Mouse (Mus musculus) forebrain, embryonic 12.5 days (tissue): ENCODE measurements around the gene Zdhhc8. TPM values are rescaled to one million over a fixed set of nuclear protein-coding genes. Genes with fewer than 3 reads are reported as not detected.

Experiments used
- ATAC-seq: fragments of 200-750 bp; cut with Nextera tagmentation; 2 replicates; pipeline ENCODE4 v1.8.0; 2017; ENCODE audit warnings: moderate TSS enrichment; ENCODE audit not compliant: low FRiP score
- H3K27ac ChIP-seq: fragments of 300-500 bp; sonication (generic); 2 replicates; pipeline ENCODE4 v1.5.1; 2016; ENCODE audit warnings: mild to moderate bottlenecking
- H3K27me3 ChIP-seq: fragments of 300-500 bp; sonication (generic); 2 replicates; pipeline ENCODE4 v1.6.1; 2016; ENCODE audit warnings: mild to moderate bottlenecking
- H3K36me3 ChIP-seq: fragments of 300-500 bp; sonication (generic); replicated peaks from 2 replicates; pipeline ENCODE4 v1.6.1; 2016; ENCODE audit warnings: mild to moderate bottlenecking
- H3K4me1 ChIP-seq: fragments of 300-500 bp; sonication (generic); 2 replicates; pipeline ENCODE4 v1.6.1; 2016
- H3K4me2 ChIP-seq: fragments of 300-500 bp; sonication (generic); 2 replicates; pipeline ENCODE4 v1.6.1; 2016; ENCODE audit warnings: mild to moderate bottlenecking, moderate library complexity
- H3K4me3 ChIP-seq: fragments of 300-500 bp; sonication (generic); replicated peaks from 2 replicates; pipeline ENCODE4 v1.5.1; 2016; ENCODE audit warnings: mild to moderate bottlenecking
- H3K9ac ChIP-seq: fragments of 300-500 bp; sonication (generic); 2 replicates; pipeline ENCODE4 v1.6.1; 2016; ENCODE audit warnings: mild to moderate bottlenecking
- H3K9me3 ChIP-seq: fragments of 300-500 bp; sonication (generic); 2 replicates; pipeline ENCODE4 v1.6.1; 2016
- WGBS: fragments of 180-500 bp; shearing (Covaris S2); methylation state at CpG from one replicate; pipeline ENCODE4 v1.1.7; 2016; 5-methylcytosine and 5-hydroxymethylcytosine counted together
- polyA plus RNA-seq: library from polyadenylated mRNA; unstranded; fragments of >200 nt; fragmentation: Nextera tagmentation; extraction: Ambion mirVana; gene quantifications from 2 replicates; pipeline ENCODE4 v1.2.1, GENCODE M21; 2016

Zdhhc8 gene
- polyA plus RNA-seq, 1 experiment from 2014 or later = 15.7 TPM

- Histone ChIP-seq H3K27ac (peak overlapping the region; percentile 94), H3K36me3 (peaks cover 70% of the 10 kb centered on the region), H3K4me3 (peak overlapping the region; percentile 95), H3K4me2 (peak overlapping the region; percentile 83), H3K9ac (peak overlapping the region; percentile 97), H3K9me3 (no peaks in the 10 kb centered on the region), H3K27me3 (no peaks in the 10 kb centered on the region), H3K4me1 (peaks cover 47% of the 10 kb centered on the region)
- under 1% methylated on average over 33 of the region's 33 CpGs for WGBS
- peak; percentile 5; the same call in 1 of the 2 replicates for ATAC-seq
Observed at GRCm38 (mm10) chr16:18247521-18248399, 12.8 kb upstream of the Zdhhc8 start.

GRCm38 (mm10) chr16:18241581-18241980 lies 6.6 kb upstream of the Zdhhc8 start:
- Histone ChIP-seq H3K9me3 (no peaks in the 10 kb centered on the region), H3K36me3 (peaks cover 90% of the 10 kb centered on the region), H3K4me2 (no peak overlapping the region), H3K9ac (no peak overlapping the region), H3K4me3 (no peak overlapping the region), H3K27ac (no peak overlapping the region), H3K27me3 (no peaks in the 10 kb centered on the region), H3K4me1 (peaks cover 11% of the 10 kb centered on the region)
- no peak for ATAC-seq
- WGBS = 96% methylated on average over 10 of the region's 10 CpGs

DNA sequence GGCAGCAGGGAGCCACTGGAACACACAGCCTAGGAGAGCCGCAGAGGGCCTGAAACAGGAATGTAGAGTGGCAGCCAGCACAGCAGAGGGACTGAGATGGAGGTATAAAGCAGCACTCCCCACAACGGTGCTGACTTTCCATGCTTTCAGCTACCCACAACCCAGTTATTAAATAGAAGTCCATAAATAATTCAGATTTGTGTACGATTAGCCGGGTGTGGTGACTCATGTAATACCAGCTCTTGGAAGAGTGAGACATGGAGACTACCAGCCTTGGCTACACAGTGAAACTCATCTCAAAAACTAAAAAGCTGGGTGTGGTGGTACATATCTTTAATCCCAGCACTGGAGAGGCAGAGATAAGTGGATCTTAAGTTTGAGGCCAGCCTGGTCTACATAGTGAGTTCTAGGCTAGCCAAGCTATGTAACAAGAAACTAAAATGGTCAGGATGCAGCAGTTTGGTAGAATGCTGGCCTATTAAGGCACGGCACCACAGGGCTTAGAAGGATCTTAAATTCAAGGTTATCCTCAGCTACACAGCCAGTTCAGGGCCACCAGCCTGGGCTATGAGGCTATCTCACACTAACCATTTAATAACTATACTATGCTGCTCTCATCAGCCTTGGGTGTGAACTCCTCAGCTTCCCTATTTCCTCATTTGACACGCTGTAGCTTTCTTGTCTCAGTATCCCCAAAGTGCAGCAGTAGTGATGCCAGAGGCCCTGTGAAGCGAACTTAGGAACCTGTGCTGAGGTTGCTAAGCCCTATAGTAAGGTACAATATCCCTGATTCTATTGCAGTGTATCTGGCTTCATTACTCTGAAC lies 2.0 kb upstream of the Zdhhc8 start:
- peaks cover 30% of the 10 kb centered on the region for H3K4me1 ChIP-seq
- WGBS = 73% methylated on average over 7 of the region's 7 CpGs
- H3K27me3 ChIP-seq = no peaks in the 10 kb centered on the region
- H3K4me3 ChIP-seq = no peak overlapping the region
- ATAC-seq = no peak
- H3K27ac ChIP-seq = peak overlapping the region; percentile 89; the same call in 1 of the 2 replicates
- H3K4me2 ChIP-seq = no peak overlapping the region
- no peaks in the 10 kb centered on the region for H3K9me3 ChIP-seq
- no peak overlapping the region for H3K9ac ChIP-seq
- H3K36me3 ChIP-seq = peaks cover 43% of the 10 kb centered on the region

DNA sequence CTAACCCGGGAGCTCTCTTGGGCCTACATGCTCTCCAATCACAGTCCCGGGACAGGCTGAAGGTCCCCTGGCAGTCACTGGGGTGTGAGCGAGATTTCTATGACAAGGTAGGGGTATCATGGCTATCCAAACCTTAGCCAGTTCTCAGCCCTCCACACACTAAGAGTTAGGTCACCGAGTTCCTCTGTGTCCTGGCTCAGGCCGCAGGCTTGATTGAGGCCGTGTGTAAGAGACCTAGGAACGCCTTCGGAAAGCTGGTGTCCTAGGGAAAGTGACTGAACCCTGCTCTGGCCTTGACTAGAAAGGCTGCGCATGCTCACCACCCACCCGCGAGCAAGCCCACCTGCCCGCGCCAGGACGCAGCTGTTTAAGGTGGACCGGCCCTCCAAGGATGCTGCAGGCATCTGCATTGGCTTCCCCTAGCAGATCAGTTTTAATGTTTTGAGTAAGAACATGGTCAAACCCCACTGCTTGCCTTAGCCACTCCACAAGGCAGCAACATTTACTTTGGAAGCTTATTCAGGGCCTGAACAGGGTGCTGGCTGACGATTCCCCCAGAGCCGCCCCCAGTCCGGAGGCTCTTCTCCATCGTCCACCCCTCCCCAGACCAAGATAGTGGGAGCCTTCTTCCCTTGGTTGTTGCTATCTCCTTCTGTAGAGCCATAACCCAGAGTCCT lies 591 bp upstream of the Zdhhc8 start:
- H3K27me3 ChIP-seq = no peaks in the 10 kb centered on the region
- peak overlapping the region; percentile 78 for H3K4me2 ChIP-seq
- peak overlapping the region; percentile 93 for H3K9ac ChIP-seq
- peaks cover 29% of the 10 kb centered on the region for H3K36me3 ChIP-seq
- 5% methylated on average over 19 of the region's 19 CpGs for WGBS
- H3K9me3 ChIP-seq = no peaks in the 10 kb centered on the region
- ATAC-seq = peak; percentile 84
- peak overlapping the region; percentile 89 for H3K27ac ChIP-seq
- peak overlapping the region; percentile 86 for H3K4me3 ChIP-seq
- H3K4me1 ChIP-seq = peaks cover 34% of the 10 kb centered on the region

- WGBS = 20% methylated on average over 13 of the region's 13 CpGs
- H3K9ac ChIP-seq = peak overlapping the region; percentile 93
- no peaks in the 10 kb centered on the region for H3K9me3 ChIP-seq
- 0 out of 2 replicates have a peak, but pooled peaks have one; percentile 7 for ATAC-seq
- H3K27ac ChIP-seq = peak overlapping the region; percentile 89
- H3K4me3 ChIP-seq = peak overlapping the region; percentile 86
- no peaks in the 10 kb centered on the region for H3K27me3 ChIP-seq
- H3K36me3 ChIP-seq = peaks cover 17% of the 10 kb centered on the region
- H3K4me1 ChIP-seq = peaks cover 43% of the 10 kb centered on the region
- H3K4me2 ChIP-seq = peak overlapping the region; percentile 78
Observed at GRCm38 (mm10) chr16:18233919-18234670, 841 bp downstream of the Zdhhc8 start.

DNA sequence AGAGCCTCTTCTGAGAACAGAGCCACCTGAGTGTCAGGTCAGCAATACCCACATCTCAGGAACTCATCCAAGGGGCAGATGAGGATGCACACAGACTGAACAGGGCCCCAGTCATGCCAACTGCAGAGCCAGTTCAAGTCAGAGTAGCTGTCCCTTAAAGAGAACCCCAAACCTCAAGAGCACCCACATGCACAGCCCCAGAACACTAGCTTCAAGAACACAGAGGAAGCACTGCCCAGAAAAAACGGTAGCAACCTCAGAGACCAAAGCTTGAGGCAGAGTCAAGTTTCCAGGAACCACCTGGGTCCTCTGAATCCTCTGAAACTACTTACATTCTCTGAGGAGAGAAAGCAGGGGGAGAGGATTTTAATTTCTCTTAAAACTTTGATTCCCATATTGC lies 1.5 kb downstream of the Zdhhc8 start:
- peak overlapping the region; percentile 78; the same call in 1 of the 2 replicates for H3K4me2 ChIP-seq
- no peak for ATAC-seq

DNA sequence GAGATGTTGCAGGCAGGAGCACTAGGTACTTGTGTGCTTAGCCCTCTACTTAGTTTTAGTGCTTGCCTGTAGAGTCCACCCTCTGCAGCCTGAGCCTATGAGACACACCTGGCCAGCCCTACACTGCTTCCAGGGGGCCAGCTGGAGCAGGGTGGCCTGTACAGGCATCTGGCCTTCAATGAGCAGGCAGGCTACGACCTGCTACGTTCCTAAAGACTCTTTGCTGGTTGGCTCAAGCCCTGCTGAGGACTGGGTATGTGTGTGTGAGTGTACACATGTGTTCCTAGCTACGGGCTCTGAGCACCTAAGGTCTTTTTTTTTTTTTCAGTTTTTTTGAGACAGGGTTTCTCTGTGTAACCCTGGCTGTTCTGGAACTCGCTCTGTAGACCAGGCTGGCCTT lies 3.5 kb downstream of the Zdhhc8 start:
- peaks cover 41% of the 10 kb centered on the region for H3K4me1 ChIP-seq
- H3K36me3 ChIP-seq = peaks cover 24% of the 10 kb centered on the region
- 89% methylated on average over 4 of the region's 4 CpGs for WGBS
- H3K4me3 ChIP-seq = no peak overlapping the region
- ATAC-seq = no peak
- no peaks in the 10 kb centered on the region for H3K9me3 ChIP-seq
- H3K9ac ChIP-seq = no peak overlapping the region
- no peak overlapping the region for H3K4me2 ChIP-seq
- H3K27me3 ChIP-seq = no peaks in the 10 kb centered on the region
- no peak overlapping the region for H3K27ac ChIP-seq

More for the DNA sequence above, 1.5 kb downstream of the Zdhhc8 start:
- Histone ChIP-seq H3K9ac (peak overlapping the region; percentile 93; the same call in 1 of the 2 replicates), H3K9me3 (no peaks in the 10 kb centered on the region), H3K4me3 (no peak overlapping the region), H3K4me1 (peaks cover 43% of the 10 kb centered on the region), H3K27me3 (no peaks in the 10 kb centered on the region), H3K36me3 (peaks cover 15% of the 10 kb centered on the region), H3K27ac (no peak overlapping the region)
- WGBS = 48% methylated on average over 1 of the region's 1 CpGs

- Histone ChIP-seq H3K4me2 (no peak overlapping the region), H3K9me3 (no peaks in the 10 kb centered on the region), H3K27ac (no peak overlapping the region), H3K36me3 (peaks cover 28% of the 10 kb centered on the region), H3K27me3 (no peaks in the 10 kb centered on the region), H3K4me3 (no peak overlapping the region), H3K4me1 (peaks cover 37% of the 10 kb centered on the region), H3K9ac (no peak overlapping the region)
- WGBS = 92% methylated on average over 3 of the region's 3 CpGs
- no peak for ATAC-seq
Observed at GRCm38 (mm10) chr16:18231047-18231446, 3.9 kb downstream of the Zdhhc8 start.

DNA sequence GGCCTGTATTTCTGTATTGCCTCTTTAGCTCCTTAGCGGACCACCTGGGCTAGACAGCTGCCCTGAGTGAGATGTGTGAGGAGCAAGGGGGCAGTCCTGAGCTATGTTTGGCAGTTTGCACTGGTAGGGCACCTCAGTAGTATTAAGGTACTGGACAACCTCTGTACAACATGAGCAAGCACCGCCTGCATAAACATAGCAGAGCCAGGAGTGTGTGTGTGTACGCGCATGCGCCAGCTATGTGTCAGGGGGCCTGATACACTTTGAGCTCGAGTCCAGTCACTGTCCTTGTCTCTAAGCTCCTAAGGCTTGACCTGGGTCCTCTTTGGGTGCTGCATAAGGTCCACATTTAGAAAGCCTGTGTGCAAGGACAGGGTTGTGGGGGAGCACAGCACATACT lies 4.3 kb downstream of the Zdhhc8 start:
- Histone ChIP-seq H3K4me2 (no peak overlapping the region), H3K27me3 (no peaks in the 10 kb centered on the region), H3K9me3 (no peaks in the 10 kb centered on the region), H3K36me3 (peaks cover 32% of the 10 kb centered on the region), H3K27ac (no peak overlapping the region), H3K4me1 (peaks cover 33% of the 10 kb centered on the region), H3K9ac (no peak overlapping the region), H3K4me3 (no peak overlapping the region)
- no peak for ATAC-seq
- WGBS = 91% methylated on average over 6 of the region's 6 CpGs

DNA sequence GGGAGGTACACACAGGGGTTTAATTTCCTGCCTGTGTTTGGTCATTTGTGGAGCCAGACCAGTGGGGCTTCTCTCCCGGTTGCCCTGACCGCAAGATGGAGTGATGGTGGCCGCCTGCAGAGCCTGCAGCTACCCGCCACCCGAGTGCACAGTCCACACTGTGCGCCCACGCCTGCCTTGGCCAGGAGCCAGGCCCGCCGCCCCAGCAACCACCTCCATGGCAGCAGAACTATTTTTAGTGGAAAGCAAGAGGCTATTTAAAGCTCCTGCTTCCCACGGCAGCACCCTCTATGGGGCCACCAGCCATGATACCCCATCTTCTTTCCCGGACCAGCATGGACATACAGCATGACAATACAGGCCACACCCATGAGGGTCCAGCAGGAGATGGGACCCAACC lies 5.3 kb downstream of the Zdhhc8 start:
- Histone ChIP-seq H3K36me3 (peaks cover 42% of the 10 kb centered on the region), H3K27ac (no peak overlapping the region), H3K9ac (no peak overlapping the region), H3K9me3 (no peaks in the 10 kb centered on the region), H3K4me1 (peaks cover 29% of the 10 kb centered on the region), H3K27me3 (no peaks in the 10 kb centered on the region), H3K4me3 (no peak overlapping the region), H3K4me2 (no peak overlapping the region)
- 78% methylated on average over 11 of the region's 11 CpGs for WGBS
- peak; percentile 37; the same call in 1 of the 2 replicates for ATAC-seq

DNA sequence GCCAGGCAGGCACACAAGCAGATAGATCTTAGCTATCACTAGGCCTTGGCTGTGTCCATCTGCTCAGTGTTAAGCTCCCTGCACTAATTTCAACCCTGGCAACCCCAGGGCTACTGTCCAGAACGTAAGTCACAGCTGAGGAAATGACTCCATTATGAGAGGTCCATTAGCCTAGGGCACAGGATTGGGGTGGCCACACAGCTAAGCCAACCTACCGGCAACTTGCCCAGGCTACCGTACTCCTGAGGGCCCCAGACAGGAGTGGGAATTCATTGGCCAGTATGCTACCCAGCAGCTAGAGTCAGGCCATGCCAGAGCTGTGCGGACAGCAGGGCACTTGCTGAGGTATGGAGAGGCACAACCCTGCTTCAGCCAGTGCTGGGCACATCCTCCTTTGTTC lies 6.1 kb downstream of the Zdhhc8 start:
- Histone ChIP-seq H3K9me3 (no peaks in the 10 kb centered on the region), H3K36me3 (peaks cover 50% of the 10 kb centered on the region), H3K4me2 (no peak overlapping the region), H3K4me3 (no peak overlapping the region), H3K4me1 (peaks cover 22% of the 10 kb centered on the region), H3K9ac (no peak overlapping the region), H3K27ac (no peak overlapping the region), H3K27me3 (no peaks in the 10 kb centered on the region)
- WGBS = 90% methylated on average over 4 of the region's 4 CpGs
- no peak for ATAC-seq
